Mouse (Mus musculus) stomach, postnatal 0 days (tissue): ENCODE results near the gene Ccnk. TPM values are rescaled to one million over a fixed set of nuclear protein-coding genes. Genes with fewer than 3 reads are reported as not detected.

ENCODE experiments used
- ATAC-seq: fragments of 200-750 bp; cut with Nextera tagmentation; 2 replicates; pipeline ENCODE4 v1.8.0; 2017; ENCODE audit not compliant: low FRiP score, low TSS enrichment
- DNase-seq: peaks from one replicate; pipeline ENCODE4 v3.0.0-alpha.2; 2016; ENCODE audit warnings: low spot score
- H3K27ac ChIP-seq: fragments of 300-500 bp; sonication (generic); replicated peaks from 2 replicates; pipeline ENCODE4 v1.5.1; 2014; ENCODE audit warnings: mild to moderate bottlenecking, control low read depth
- H3K27me3 ChIP-seq: fragments of 300-500 bp; sonication (generic); 2 replicates; pipeline ENCODE4 v1.6.1; 2014; ENCODE audit warnings: low read length; ENCODE audit not compliant: control insufficient read depth, insufficient read depth
- H3K36me3 ChIP-seq: fragments of 300-500 bp; sonication (generic); 2 replicates; pipeline ENCODE4 v1.6.1; 2014; ENCODE audit warnings: low read length, mixed read lengths; ENCODE audit not compliant: control insufficient read depth, insufficient read depth
- H3K4me1 ChIP-seq: fragments of 300-500 bp; sonication (generic); replicated peaks from 2 replicates; pipeline ENCODE4 v1.6.1; 2014; ENCODE audit warnings: antibody characterized with exemption; ENCODE audit not compliant: control insufficient read depth, insufficient read depth
- H3K4me2 ChIP-seq: fragments of 300-500 bp; sonication (generic); replicated peaks from 2 replicates; pipeline ENCODE4 v1.6.1; 2014; ENCODE audit warnings: low read depth, mild to moderate bottlenecking, control low read depth, moderate library complexity
- H3K4me3 ChIP-seq: fragments of 300-500 bp; sonication (generic); 2 replicates; pipeline ENCODE4 v1.5.1; 2014; ENCODE audit warnings: low read depth, low read length, control low read depth
- H3K9ac ChIP-seq: fragments of 300-500 bp; sonication (generic); 2 replicates; pipeline ENCODE4 v1.6.1; 2014; ENCODE audit warnings: mild to moderate bottlenecking, low read length, control low read depth, mixed read lengths
- H3K9me3 ChIP-seq: fragments of 300-500 bp; sonication (generic); 2 replicates; pipeline ENCODE4 v1.6.1; 2016; ENCODE audit warnings: low read length; ENCODE audit not compliant: control insufficient read depth
- CTCF ChIP-seq: IDR thresholded peaks from 2 replicates; pipeline ENCODE4 v1.5.1; 2016; ENCODE audit warnings: antibody characterized with exemption, low read depth, mild to moderate bottlenecking, moderate library complexity
- EP300 ChIP-seq: optimal IDR thresholded peaks from 2 replicates; pipeline ENCODE3; 2016; ENCODE audit warnings: antibody characterized with exemption
- WGBS: fragments of 180-500 bp; shearing (Covaris S2); extraction: QIAGEN DNeasy Blood & Tissue Kit; methylation state at CpG from one replicate; pipeline ENCODE4 v1.1.7; 2014; 5-methylcytosine and 5-hydroxymethylcytosine counted together
- polyA plus RNA-seq: library from polyadenylated mRNA; unstranded; fragments of >200 nt; fragmentation: Nextera tagmentation; extraction: Ambion mirVana; gene quantifications from 2 replicates; pipeline ENCODE4 v1.2.1, GENCODE M21; 2015

Gene Ccnk
- polyA plus RNA-seq, 1 experiment from 2014 or later, result 1.6 TPM

- DNase-seq (no peak), ATAC-seq (no peak)
- Histone ChIP-seq H3K9me3 (no peaks in the 10 kb centered on the region), H3K27me3 (no peaks in the 10 kb centered on the region), H3K4me2 (no peak overlapping the region), H3K4me3 (no peak overlapping the region), H3K9ac (no peak overlapping the region), H3K4me1 (no peaks in the 10 kb centered on the region), H3K36me3 (no peaks in the 10 kb centered on the region), H3K27ac (no peak overlapping the region)
- WGBS, result 84% methylated on average over 16 of the region's 16 CpGs
- no peak for TF ChIP-seq CTCF
- TF ChIP-seq EP300, result no peak
Observed at GRCm38 (mm10) chr12:108227527-108227926, 48.1 kb downstream of the Ccnk start.

DNA sequence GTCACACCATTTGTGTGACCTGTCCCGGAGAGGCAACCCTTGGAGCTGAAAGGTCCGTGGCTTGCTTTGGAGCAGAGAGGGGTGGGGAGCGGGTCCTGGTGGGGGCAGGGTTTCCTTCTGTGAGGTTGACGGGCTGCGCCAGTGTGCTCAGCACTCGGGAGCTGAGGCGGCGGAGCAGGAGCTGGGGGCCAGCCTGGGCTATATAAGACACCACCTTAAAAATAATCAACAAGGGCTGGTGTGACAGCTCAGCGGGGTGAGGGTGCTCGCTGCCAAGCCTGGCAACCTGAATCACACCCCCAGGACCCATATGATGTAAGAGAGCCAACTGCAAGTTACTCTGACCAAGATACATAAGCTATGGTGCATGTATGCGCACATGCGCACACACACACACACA, 50.7 kb downstream of the Ccnk start:
- no peaks in the 10 kb centered on the region for H3K27me3 ChIP-seq
- no peak for TF ChIP-seq EP300
- TF ChIP-seq CTCF, result no peak
- ATAC-seq (no peak), DNase-seq (no peak)
- H3K36me3 ChIP-seq, result no peaks in the 10 kb centered on the region
- no peaks in the 10 kb centered on the region for H3K9me3 ChIP-seq
- no peak overlapping the region for H3K27ac ChIP-seq
- no peak overlapping the region for H3K9ac ChIP-seq
- WGBS, result 81% methylated on average over 12 of the region's 12 CpGs
- no peaks in the 10 kb centered on the region for H3K4me1 ChIP-seq
- no peak overlapping the region for H3K4me3 ChIP-seq
- H3K4me2 ChIP-seq, result no peak overlapping the region

DNA sequence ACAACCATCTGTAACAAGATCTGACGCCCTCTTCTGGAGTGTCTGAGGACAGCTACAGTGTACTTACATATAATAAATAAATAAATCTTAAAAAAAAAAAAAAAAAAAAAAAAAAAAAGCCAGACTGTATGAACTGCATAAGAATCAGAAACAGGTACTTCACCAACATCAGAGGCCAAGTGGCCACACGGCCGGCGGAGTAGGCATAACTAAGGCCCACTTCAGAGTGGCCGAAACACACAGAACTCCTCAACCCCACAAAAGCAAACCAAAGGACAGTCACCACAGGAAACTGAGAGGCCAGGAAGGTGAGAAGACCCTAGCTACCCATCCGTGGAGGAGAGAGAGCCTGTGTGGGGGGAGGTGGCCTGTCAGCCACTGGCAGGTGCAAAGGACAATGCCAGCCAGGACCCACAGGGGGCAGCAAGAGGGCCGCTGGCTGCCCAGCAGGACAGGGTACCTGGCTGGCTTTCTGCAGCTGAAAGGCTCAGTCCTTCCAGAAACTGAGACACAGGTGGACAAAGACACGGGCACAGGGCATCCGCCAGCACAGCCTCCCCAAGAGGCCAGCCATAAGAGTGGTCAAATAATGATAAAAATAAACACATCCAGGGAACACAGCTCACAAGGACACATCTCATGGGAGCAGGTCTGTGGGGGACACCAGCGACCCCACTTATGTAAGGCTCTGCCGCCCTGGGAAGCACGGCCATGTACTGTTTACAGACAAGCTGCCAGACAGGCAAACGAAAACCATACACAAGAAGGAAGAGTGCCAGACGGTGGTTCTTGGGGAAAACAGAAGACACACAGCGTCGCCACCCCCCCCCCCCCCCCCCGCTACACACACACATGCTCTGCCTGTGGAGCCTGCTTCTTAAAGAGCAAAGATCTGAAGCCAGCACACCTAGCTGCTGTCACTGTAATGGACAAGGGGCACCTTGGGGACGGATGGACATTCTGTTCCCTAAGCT, 51.7 kb downstream of the Ccnk start:
- no peaks in the 10 kb centered on the region for H3K4me1 ChIP-seq
- H3K4me2 ChIP-seq, result no peak overlapping the region
- H3K27me3 ChIP-seq, result no peaks in the 10 kb centered on the region
- no peaks in the 10 kb centered on the region for H3K36me3 ChIP-seq
- H3K27ac ChIP-seq, result no peak overlapping the region
- no peak overlapping the region for H3K4me3 ChIP-seq
- no peaks in the 10 kb centered on the region for H3K9me3 ChIP-seq
- 46% methylated on average over 17 of the region's 18 CpGs for WGBS
- TF ChIP-seq CTCF (peak; percentile 71), EP300 (no peak)
- peak; percentile 77 for DNase-seq
- no peak overlapping the region for H3K9ac ChIP-seq
- no peak for ATAC-seq

- ATAC-seq (no peak), DNase-seq (no peak)
- Histone ChIP-seq H3K9me3 (no peaks in the 10 kb centered on the region), H3K27ac (no peak overlapping the region), H3K36me3 (no peaks in the 10 kb centered on the region), H3K4me2 (no peak overlapping the region), H3K27me3 (no peaks in the 10 kb centered on the region), H3K4me1 (no peaks in the 10 kb centered on the region), H3K9ac (no peak overlapping the region), H3K4me3 (no peak overlapping the region)
- no peak for TF ChIP-seq EP300
- TF ChIP-seq CTCF, result no peak
- 56% methylated on average over 9 of the region's 9 CpGs for WGBS
Observed at GRCm38 (mm10) chr12:108231901-108232300, 52.5 kb downstream of the Ccnk start.

GRCm38 (mm10) chr12:108233736-108234135, 54.4 kb downstream of the Ccnk start:
- H3K9ac ChIP-seq, result no peak overlapping the region
- no peak overlapping the region for H3K4me2 ChIP-seq
- no peaks in the 10 kb centered on the region for H3K27me3 ChIP-seq
- H3K9me3 ChIP-seq, result no peaks in the 10 kb centered on the region
- no peak overlapping the region for H3K4me3 ChIP-seq
- DNase-seq, result no peak
- no peaks in the 10 kb centered on the region for H3K36me3 ChIP-seq
- no peak for TF ChIP-seq CTCF
- TF ChIP-seq EP300, result no peak
- peak; percentile 13; the same call in 1 of the 2 replicates for ATAC-seq
- H3K27ac ChIP-seq, result peak overlapping the region; percentile 88
- 78% methylated on average over 6 of the region's 6 CpGs for WGBS
- peaks cover 2% of the 10 kb centered on the region; the same call in 1 of the 2 replicates for H3K4me1 ChIP-seq
